Mouse (Mus musculus): ENCODE results near the gene Zfp664.
A peak's percentile ranks its signal among the peaks of the same experiment; 100 is the strongest.

Gene Zfp664

GRCm38 (mm10) chr5:124873096-124873495 lies 10.6 kb downstream of the Zfp664 start:
- DNase-seq, result no peak

DNA sequence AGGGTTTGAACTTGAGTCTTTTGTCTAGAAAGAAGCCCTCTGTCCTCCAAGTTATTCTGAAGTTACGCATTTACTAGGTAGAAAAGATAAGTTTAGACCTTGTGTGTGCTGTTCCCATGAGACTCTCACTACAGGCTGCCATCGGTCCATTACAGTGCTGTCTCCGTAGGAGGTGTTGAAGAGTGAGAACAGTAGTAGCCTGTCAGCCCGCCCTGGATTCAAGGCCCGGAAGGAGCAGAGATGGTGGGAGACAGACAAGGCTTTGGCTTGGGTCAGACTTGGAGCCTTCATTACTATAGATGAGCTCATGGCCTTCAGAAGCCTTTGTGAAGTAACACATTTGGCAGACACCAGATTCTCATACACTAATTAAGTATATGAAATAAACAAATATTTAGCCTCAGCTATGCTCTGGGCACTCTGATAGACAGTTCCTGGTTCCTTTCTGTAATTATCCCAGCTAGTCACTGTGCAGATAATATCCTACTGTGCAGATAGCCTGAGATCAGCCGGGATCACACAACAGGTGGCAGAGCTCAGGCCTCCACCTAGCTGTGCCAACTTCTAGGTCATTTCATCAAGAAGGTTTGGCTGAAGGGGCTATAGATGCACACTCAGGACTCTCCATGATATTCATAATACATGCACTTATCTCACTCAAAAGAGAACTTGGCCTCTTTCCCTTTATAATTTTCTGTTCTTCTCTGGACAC lies 11.6 kb downstream of the Zfp664 start:
- no peak for DNase-seq

DNA sequence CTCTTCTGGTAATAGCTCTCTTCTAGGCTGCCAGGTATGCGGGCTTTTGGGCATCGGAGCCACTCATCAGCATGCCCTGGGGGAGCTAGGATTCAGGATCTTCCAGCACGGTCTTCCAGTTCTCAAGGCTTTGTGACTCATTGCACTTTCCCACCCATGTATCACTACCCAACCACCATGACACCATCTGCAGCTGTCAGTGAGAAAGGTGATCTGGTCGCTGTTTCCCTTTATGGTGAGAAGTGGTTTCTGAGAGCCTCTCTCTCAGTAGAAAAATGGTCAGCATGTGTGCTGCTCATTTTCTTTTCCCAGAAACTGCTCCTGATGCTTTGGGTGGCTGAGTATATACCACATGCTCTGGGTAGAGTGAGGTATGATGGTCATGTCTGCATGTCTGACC lies 16.8 kb downstream of the Zfp664 start:
- DNase-seq, result no peak

DNA sequence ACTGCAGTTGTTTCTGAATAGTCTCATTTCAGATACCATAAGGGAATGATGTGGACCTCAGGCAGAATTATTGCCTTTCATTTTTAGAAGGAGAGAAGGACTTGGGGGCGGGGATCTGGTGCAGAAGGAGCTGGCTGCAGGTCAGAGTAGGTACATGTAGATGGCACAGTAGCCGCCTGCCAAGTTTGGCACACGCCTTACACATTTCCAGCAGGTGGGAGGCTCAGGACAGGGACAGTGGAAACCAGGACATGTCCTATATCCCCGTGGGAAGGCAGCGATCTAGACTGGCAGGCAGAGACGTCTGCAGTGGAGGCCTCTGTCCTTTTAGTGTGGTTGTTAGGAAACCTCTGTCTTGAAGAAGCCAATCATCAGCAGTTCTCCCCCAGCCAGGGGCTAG lies 17.3 kb downstream of the Zfp664 start:
- DNase-seq, result no peak

GRCm38 (mm10) chr5:124883877-124884276 lies 21.4 kb downstream of the Zfp664 start:
- DNase-seq, result no peak

DNA sequence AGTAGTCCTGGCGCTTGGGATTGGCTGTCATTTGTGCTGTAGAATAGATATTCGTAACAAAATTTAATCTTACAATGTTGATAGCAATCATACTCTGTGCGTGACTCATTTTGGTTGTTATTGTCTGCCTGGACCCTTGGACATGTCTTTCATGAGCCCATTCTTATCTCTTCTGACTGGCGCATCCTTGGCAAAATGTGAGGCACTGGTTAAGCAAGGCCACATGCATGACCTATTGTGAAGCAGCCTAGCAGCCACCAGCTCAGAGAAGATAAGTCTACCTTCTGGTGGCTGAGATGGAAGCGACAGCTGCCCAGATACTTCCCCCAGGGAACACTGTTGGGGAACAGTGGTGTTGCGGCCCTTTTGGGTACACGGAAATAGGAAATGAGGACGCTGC lies 26.2 kb downstream of the Zfp664 start:
- no peak for DNase-seq

GRCm38 (mm10) chr5:124891921-124892370 lies 29.5 kb downstream of the Zfp664 start:
- no peak for DNase-seq

DNA sequence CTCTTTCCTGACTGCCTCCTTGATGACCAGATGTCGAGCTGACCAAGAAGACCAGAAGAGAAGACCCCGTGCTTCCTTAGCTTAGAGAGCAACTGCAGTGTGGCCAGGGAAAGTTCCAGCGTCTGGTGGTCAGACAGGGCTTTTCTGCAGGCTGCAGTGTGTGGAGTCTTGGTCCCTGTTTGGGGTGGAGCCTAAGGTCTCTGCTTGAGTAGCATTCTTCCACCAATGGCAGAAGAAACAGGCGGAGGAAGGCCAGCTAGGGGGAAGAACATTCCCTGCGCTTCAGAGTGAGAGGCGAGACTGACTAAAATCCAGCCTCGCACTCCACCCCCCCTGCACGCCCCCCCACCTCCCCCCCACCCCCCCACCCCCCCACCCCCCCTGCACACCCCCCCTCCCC lies 33.6 kb downstream of the Zfp664 start:
- no peak for DNase-seq

DNA sequence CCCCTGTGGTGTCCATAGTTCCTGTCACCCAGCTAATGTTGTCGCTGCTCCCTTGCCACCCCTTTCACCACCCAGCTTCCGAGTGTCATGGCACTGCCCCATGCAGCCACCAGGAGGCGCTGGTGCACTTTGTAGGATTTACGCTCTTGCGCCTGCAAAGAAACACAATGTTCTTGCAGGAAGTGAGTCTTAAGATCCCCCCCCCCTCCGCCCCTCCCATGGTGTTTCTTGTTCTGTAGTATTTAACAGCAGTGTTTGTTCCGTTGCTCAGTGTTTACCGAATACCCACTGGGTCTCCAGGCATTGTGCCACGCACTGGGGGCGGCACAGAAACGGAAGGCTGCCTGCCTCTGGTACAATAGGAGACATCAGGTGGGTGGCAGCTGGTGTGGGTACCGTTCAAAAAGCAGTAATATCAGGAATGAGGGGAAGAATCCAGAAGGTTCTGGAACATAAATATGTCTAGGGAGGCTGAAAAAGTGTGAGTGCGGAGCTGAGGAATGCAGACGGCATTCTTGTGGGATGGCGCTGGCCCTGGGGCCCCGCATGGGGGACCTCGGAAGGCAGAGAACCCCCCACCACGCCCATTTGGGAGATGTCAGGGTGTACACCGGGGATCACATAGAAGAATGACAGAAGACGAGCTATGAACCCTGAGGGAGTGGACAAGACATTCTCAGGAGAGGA lies 37.6 kb downstream of the Zfp664 start:
- peak; percentile 70 to 77 for DNase-seq

DNA sequence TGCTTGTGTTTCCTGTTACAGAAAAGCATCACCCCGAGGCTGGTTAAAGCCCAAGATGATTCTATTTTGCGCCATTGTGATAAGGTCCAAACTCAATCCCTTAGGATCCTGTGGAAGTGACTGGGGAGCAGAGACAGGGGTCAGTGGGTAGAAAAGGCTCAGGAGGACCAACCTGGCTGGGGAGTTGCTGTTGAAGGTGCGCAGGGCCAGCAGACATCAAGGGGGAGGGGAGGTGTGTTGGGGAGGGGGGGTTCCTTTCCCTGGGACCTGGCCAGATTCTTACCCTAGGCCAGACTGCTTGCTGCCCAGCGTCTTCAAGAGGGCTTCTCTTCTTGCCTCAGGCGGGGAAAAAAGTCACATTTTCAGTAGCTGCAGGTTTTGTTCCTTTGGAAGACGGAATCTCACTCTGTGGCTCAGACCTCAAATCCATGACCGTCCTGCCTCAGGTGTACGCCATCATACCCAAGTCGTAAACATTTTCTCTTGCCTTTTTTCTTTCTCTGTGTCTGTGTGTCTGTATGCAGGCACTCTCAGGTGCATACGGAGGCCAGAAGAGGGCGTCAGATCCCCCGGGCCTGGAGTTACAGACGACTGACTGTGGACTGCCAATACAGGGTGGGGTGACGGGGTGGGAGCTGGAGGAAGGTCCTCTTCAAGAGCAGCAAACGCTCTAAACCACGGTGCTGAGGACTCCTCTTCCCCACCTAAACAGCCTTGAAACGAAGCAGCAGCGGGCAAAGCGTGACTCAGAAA lies 38.4 kb downstream of the Zfp664 start:
- DNase-seq, result no peak

- DNase-seq, result no peak
Observed at GRCm38 (mm10) chr5:124901675-124902074, 39.2 kb downstream of the Zfp664 start.

- no peak for DNase-seq
Observed at GRCm38 (mm10) chr5:124902195-124902594, 39.7 kb downstream of the Zfp664 start.

DNA sequence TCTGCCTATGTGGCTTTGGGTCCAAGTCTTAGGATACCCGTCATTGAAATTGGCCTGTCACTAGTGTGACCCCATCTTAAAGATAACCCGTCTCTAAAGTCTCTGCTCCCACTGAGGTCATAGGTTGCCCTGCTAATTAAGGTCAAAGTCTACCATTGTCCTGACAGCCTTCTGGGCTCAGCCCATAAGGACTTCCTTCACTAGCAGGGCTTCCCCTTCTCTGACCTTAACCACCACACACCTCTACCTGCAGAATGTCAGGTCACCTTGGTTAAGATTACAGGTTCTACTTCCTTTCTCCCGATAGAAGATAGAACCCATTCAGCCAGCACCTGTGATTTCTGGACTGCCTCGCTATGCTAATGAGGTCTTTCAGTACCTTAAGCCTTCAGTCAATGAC lies 41.4 kb downstream of the Zfp664 start:
- no peak for DNase-seq

- peak; percentile 58 to 73 for DNase-seq
Observed at GRCm38 (mm10) chr5:124906890-124907289, 44.4 kb downstream of the Zfp664 start.

DNA sequence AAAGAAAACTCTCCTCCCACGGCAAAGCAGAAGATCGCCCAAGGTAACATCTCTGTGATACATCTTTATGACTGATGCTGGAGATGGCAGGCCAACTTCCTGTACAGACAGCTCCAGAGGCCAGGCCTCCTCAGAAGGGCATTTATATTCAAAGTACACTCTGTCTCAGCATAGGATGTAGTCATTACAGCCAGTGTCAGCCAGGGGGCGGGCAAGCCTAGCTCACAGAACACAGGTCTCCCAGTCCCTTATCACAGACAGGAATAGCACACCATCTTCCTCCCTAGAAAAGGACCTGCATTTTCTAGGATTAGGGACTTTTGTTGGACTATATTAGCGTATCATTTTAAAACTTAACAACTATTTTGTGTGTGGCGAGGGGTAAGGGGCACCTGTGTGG lies 46.4 kb downstream of the Zfp664 start:
- DNase-seq, result peak; percentile 60 to 68

GRCm38 (mm10) chr5:124912276-124912675 lies 49.8 kb downstream of the Zfp664 start:
- DNase-seq, result no peak

GRCm38 (mm10) chr5:124912946-124913933 lies 50.7 kb downstream of the Zfp664 start:
- DNase-seq, result no peak

- DNase-seq, result no peak
Observed at GRCm38 (mm10) chr5:124919798-124920197, 57.3 kb downstream of the Zfp664 start.

GRCm38 (mm10) chr5:124921410-124921809 lies 58.9 kb downstream of the Zfp664 start:
- no peak for DNase-seq

DNA sequence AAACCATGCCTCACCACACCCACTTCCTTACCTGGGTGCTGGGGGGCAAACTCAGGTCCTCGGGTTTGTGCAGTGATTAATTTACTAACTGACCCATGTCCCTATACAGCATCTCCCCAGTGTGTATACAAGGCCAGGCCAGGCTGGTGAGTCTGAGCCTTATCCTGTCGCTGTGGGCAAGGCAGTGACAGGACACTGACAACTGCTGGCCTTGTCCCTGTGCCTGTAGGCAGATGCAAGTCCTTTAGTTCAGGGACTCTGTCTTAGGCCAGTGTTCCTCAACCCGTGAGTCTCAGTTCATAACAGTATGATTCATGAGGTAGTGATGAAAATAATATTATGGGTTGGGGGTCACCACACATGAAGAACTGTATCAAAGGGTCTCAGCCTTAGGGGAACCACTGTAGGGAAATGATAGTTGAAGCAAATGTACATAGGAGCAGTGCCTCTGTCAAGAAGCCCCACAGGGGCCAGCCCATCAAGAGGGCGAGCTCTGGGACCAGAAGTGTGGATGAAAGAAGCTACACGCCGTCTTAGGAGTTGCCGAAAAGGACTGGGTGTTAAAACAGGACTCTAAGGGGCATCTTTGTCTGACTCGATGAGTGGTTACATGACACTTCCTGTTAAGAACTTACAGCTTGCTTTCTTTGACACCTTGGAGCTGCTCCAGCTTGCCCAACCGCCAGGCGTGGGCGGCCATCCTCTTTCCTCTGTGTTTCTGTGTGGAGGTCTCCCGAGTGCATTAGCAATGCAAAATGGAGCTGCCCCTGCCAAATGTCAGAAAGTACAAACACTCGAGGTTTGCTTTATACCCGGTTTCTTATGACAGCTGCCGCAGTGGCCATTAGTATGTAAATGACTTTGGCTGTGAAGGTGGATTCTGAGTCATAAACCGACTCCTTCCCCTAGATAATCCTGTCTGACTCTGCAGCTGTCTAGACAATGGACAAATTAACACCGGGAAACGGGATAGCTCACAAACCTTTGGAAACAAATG lies 60.2 kb downstream of the Zfp664 start:
- DNase-seq, result no peak

- no peak for DNase-seq
Observed at GRCm38 (mm10) chr5:124929425-124930054, 67.0 kb downstream of the Zfp664 start.

All from thymus, adult 18-20 months (tissue).